ENCODE assay signal across 12 mouse cellular contexts in genomic region chr6:88203791-88204405, GRCm38 (mm10). TPM values are rescaled to one million over a fixed set of nuclear protein-coding genes. Genes with fewer than 3 reads are reported as not detected.
A peak's percentile ranks its signal among the peaks of the same experiment; 100 is the strongest.
DNase-seq lines count a peak whose midpoint lies in the region; ATAC-seq and TF ChIP-seq lines count a peak whose summit lies in the region.
"Had no signal": no experiment of that assay in that cellular context is flagged by ENCODE, and none has a peak within 500 bp of the region (broad histone marks: within the 10 kb centered on the region; RNA-seq: fewer than 3 reads in every experiment).

No protein-coding gene starts in this region.

- no peaks in the 10 kb centered on the region; the same call in 1 of the 2 replicates for H3K36me3 ChIP-seq in kidney, embryonic 14.5 days (ENCODE audit: control insufficient read depth, insufficient read depth, low read length)
- no peaks in the 10 kb centered on the region for H3K36me3 ChIP-seq in E14TG2a.4 (ENCODE audit: insufficient read depth, low read length)
- no peaks in the 10 kb centered on the region for H3K36me3 ChIP-seq in limb, embryonic 10.5 days
- H3K36me3 ChIP-seq: neural tube, embryonic 15.5 days had no signal

- H3K27me3 ChIP-seq in kidney, embryonic 14.5 days (ENCODE audit: control insufficient read depth, insufficient read depth, low read length), result peaks cover 71% of the 10 kb centered on the region
- H3K27me3 ChIP-seq in E14TG2a.4 (ENCODE audit: insufficient read depth, low read length), result peaks cover 93% of the 10 kb centered on the region
- peaks cover 100% of the 10 kb centered on the region for H3K27me3 ChIP-seq in limb, embryonic 10.5 days (ENCODE audit: low read depth, poor library complexity, severe bottlenecking)

- H3K9ac ChIP-seq in kidney, embryonic 14.5 days (ENCODE audit: low read depth, low read length), result 0 out of 2 replicates have a peak overlapping the region, but pooled peaks have one; percentile 50
- H3K9ac ChIP-seq: neural tube, embryonic 15.5 days had no signal

- peak overlapping the region; percentile 77 for H3K27ac ChIP-seq in kidney, embryonic 14.5 days (ENCODE audit: low read depth, low read length)
- H3K27ac ChIP-seq in limb, embryonic 10.5 days, result no peak overlapping the region
- H3K27ac ChIP-seq: neural tube, embryonic 15.5 days had no signal

- ATAC-seq in kidney, embryonic 14.5 days (ENCODE audit: low FRiP score, low TSS enrichment), result no peak; the same call in 1 of the 2 replicates
- ATAC-seq: activated CD4-positive, CD25-positive, alpha-beta regulatory T cell, adult 4 months had no signal

- peak; percentile 52 for DNase-seq in adrenal gland, adult 2 months
- no peak for DNase-seq in adrenal gland, postnatal 4 days (ENCODE audit: low spot score in 2 of 2)
- DNase-seq in kidney, adult 11 months, result no peak
- DNase-seq in limb, embryonic 10.5 days (ENCODE audit: low spot score), result peak; percentile 50
- DNase-seq in cerebellum, adult 11 months, result no peak
- no peak for DNase-seq in ovary, adult 18-20 months (ENCODE audit: low spot score)
- DNase-seq: left cerebral cortex, postnatal 4 days had no signal

- H3K4me1 ChIP-seq in kidney, embryonic 14.5 days (ENCODE audit: control insufficient read depth, insufficient read depth, low read length), result peaks cover 43% of the 10 kb centered on the region
- peaks cover 72% of the 10 kb centered on the region for H3K4me1 ChIP-seq in E14TG2a.4 (replicated peaks; ENCODE audit: low read depth, low read length)
- H3K4me1 ChIP-seq in limb, embryonic 10.5 days, result peaks cover 55% of the 10 kb centered on the region

- H3K9me3 ChIP-seq in kidney, embryonic 14.5 days (ENCODE audit: control insufficient read depth, low read length), result no peaks in the 10 kb centered on the region
- no peaks in the 10 kb centered on the region for H3K9me3 ChIP-seq in E14TG2a.4 (ENCODE audit: low read length)
- H3K9me3 ChIP-seq in limb, embryonic 10.5 days (replicated peaks), result no peaks in the 10 kb centered on the region
- H3K9me3 ChIP-seq: neural tube, embryonic 15.5 days had no signal

- TF ChIP-seq CTCF in E14TG2a.4 (conservative IDR thresholded peaks at IDR 0.05; ENCODE audit: low read length), result no peak

- 18% methylated on average over 10 of the region's 10 CpGs for WGBS in kidney, embryonic 14.5 days
- WGBS in limb, embryonic 10.5 days, result 6% methylated on average over 10 of the region's 10 CpGs

- peak overlapping the region; percentile 19 for H3K4me3 ChIP-seq in kidney, embryonic 14.5 days (ENCODE audit: low read length)
- H3K4me3 ChIP-seq in E14TG2a.4 (replicated peaks; ENCODE audit: low read length), result peak overlapping the region; percentile 55; the same call in 1 of the 2 replicates
- H3K4me3 ChIP-seq in limb, embryonic 10.5 days, result no peak overlapping the region
- H3K4me3 ChIP-seq: neural tube, embryonic 15.5 days had no signal

- peak overlapping the region; percentile 87 for H3K4me2 ChIP-seq in kidney, embryonic 14.5 days (replicated peaks; ENCODE audit: low read depth, low read length)
- H3K4me2 ChIP-seq: neural tube, embryonic 15.5 days had no signal

RNA-seq across cellular contexts. Expression of gene Gata2, which starts 10.2 kb away (rescaled TPM):
- 10 to 100 TPM; 23.0 to 52.6 TPM for total RNA-seq in adrenal gland, adult 2 months (2021)
- 167 and 184 TPM in 2 replicates for polyA plus RNA-seq in adrenal gland, adult 2 months (2012; rRNA removed)
- 10 to 100 TPM; 55.5 to 62.7 TPM for total RNA-seq in adrenal gland, postnatal 4 days (2021)
- polyA plus RNA-seq in kidney, embryonic 14.5 days (2014; fragmentation: Nextera tagmentation; extraction: Ambion mirVana), result 27.2 and 44.6 TPM in 2 replicates
- 6.8 and 9.0 TPM in 2 replicates for polyA plus RNA-seq in limb, embryonic 10.5 days (2016; fragmentation: Nextera tagmentation; extraction: Ambion mirVana)
- polyA plus RNA-seq: activated CD4-positive, CD25-positive, alpha-beta regulatory T cell, adult 4 months had no signal

RNA-seq across cellular contexts. Expression of gene Dnajb8, which starts 18.2 kb away (rescaled TPM):
- not detected for total RNA-seq in adrenal gland, adult 2 months (2021)
- not detected in 2 replicates for polyA plus RNA-seq in adrenal gland, adult 2 months (2012; rRNA removed)
- total RNA-seq in adrenal gland, postnatal 4 days (2021), result not detected
- not detected in 2 replicates for polyA plus RNA-seq in kidney, embryonic 14.5 days (2014; fragmentation: Nextera tagmentation; extraction: Ambion mirVana)
- not detected in 2 replicates for polyA plus RNA-seq in limb, embryonic 10.5 days (2016; fragmentation: Nextera tagmentation; extraction: Ambion mirVana)
- total RNA-seq: granulocyte monocyte progenitor cell, adult 5-6 weeks; left cerebral cortex, postnatal 4 days had no signal
- polyA plus RNA-seq: activated CD4-positive, CD25-positive, alpha-beta regulatory T cell, adult 4 months; neural tube, embryonic 15.5 days had no signal

Comparison
In these comparisons a context has a peak if more than half of its experiments do, and no peak if none do; other contexts are left out.
1. DNase-seq: peak in adrenal gland, adult 2 months (single experiment) and limb, embryonic 10.5 days (single experiment); none in adrenal gland, postnatal 4 days (0 of 2), kidney, adult 11 months (single experiment), cerebellum, adult 11 months (single experiment) and ovary, adult 18-20 months (single experiment).